Mouse (Mus musculus) CH12.LX (cell line): ENCODE results near the gene Aspscr1. TPM values are rescaled to one million over a fixed set of nuclear protein-coding genes. Genes with fewer than 3 reads are reported as not detected.

Experiments
- DNase-seq: peaks from one replicate; pipeline ENCODE4 v3.0.0-alpha.2; 2013; ENCODE audit errors: extremely low read depth
- H3K27ac ChIP-seq: 2 replicates; pipeline ENCODE4 v1.5.1; 2012; ENCODE audit warnings: low read depth, mild to moderate bottlenecking, control low read depth, moderate library complexity; ENCODE audit not compliant: insufficient read depth
- H3K27me3 ChIP-seq: replicated peaks from 2 replicates; pipeline ENCODE3; 2012; ENCODE audit warnings: inconsistent platforms
- H3K36me3 ChIP-seq, 2 experiments: replicated peaks in 1 of 2; 2 replicates each; pipeline versions ENCODE3 to v1.6.1; 2012; ENCODE audit warnings: inconsistent platforms in 1 of 2, low read length in 1 of 2, mild to moderate bottlenecking in 1 of 2, mixed read lengths in 1 of 2, moderate library complexity in 1 of 2; ENCODE audit not compliant: control insufficient read depth in 1 of 2, insufficient read depth in 1 of 2
- H3K4me1 ChIP-seq, 2 experiments: 2 replicates each; pipeline ENCODE4 v1.6.1; 2012; ENCODE audit warnings: inconsistent platforms in 1 of 2, moderate library complexity in 1 of 2; ENCODE audit not compliant: insufficient read depth in 2 of 2, control insufficient read depth in 1 of 2
- H3K4me2 ChIP-seq: 2 replicates; pipeline ENCODE4 v1.6.1; 2012; ENCODE audit warnings: low read depth, mild to moderate bottlenecking, control low read depth; ENCODE audit not compliant: poor library complexity, insufficient read depth, severe bottlenecking
- H3K4me3 ChIP-seq, 3 experiments: fragments of 150-350 bp in 1 of 3; sonication (generic) in 1 of 3; replicated peaks in 1 of 3; 2 replicates each; pipeline versions ENCODE3 to v1.5.1; 2011 to 2012; ENCODE audit warnings: low read depth in 2 of 3, low read length in 2 of 3, mild to moderate bottlenecking in 2 of 3, moderate library complexity in 2 of 3, control low read depth in 1 of 3, improper control_type of control experiment in 1 of 3, inconsistent platforms in 1 of 3, mixed read lengths in 1 of 3; ENCODE audit not compliant: poor library complexity in 1 of 3
- H3K79me2 ChIP-seq: replicated peaks from 2 replicates; pipeline ENCODE4 v1.6.1; 2012; ENCODE audit warnings: mild to moderate bottlenecking, moderate library complexity; ENCODE audit not compliant: control insufficient read depth, poor library complexity, insufficient read depth, severe bottlenecking; ENCODE audit errors: extremely low read depth
- H3K9ac ChIP-seq: 2 replicates; pipeline ENCODE4 v1.6.1; 2012; ENCODE audit warnings: low read depth, mild to moderate bottlenecking, control low read depth, moderate library complexity; ENCODE audit not compliant: insufficient read depth
- H3K9me3 ChIP-seq: replicated peaks from 2 replicates; pipeline ENCODE3; 2012; ENCODE audit warnings: low read length, inconsistent platforms, mixed read lengths
- BHLHE40 ChIP-seq: IDR thresholded peaks from 2 replicates; pipeline ENCODE4 v1.6.1; 2011; ENCODE audit warnings: mild to moderate bottlenecking, low read depth, low read length, improper control_type of control experiment
- CHD2 ChIP-seq: IDR thresholded peaks from 2 replicates; pipeline ENCODE4 v1.6.1; 2011; ENCODE audit warnings: low read length, improper control_type of control experiment
- CTCF ChIP-seq, 2 experiments: IDR thresholded peaks in 1 of 2; conservative IDR thresholded peaks in 1 of 2; 2 replicates each; pipeline ENCODE4 v1.5.1; 2011 to 2012; ENCODE audit warnings: low read depth in 2 of 2, low read length in 2 of 2, improper control_type of control experiment in 1 of 2, inconsistent platforms in 1 of 2, mild to moderate bottlenecking in 1 of 2, moderate library complexity in 1 of 2
- ELF1 ChIP-seq: IDR thresholded peaks from 2 replicates; pipeline ENCODE4 v1.6.1; 2014; ENCODE audit warnings: low read depth, mild to moderate bottlenecking, inconsistent platforms, low read length, improper control_type of control experiment
- HCFC1 ChIP-seq: IDR thresholded peaks from 2 replicates; pipeline ENCODE4 v1.6.1; 2012; ENCODE audit warnings: low read depth, mild to moderate bottlenecking, inconsistent platforms, low read length, improper control_type of control experiment
- JUND ChIP-seq: conservative IDR thresholded peaks from 2 replicates; pipeline ENCODE4 v1.6.1; 2011; ENCODE audit warnings: low read depth, low read length, improper control_type of control experiment
- KAT2A ChIP-seq: IDR thresholded peaks from 2 replicates; pipeline ENCODE4 v1.6.1; 2012; ENCODE audit warnings: low read length, improper control_type of control experiment, inconsistent platforms; ENCODE audit not compliant: insufficient replicate concordance
- MAX ChIP-seq: IDR thresholded peaks from 2 replicates; pipeline ENCODE4 v1.6.1; 2011; ENCODE audit warnings: low read length, improper control_type of control experiment
- MAZ ChIP-seq: IDR thresholded peaks from 2 replicates; pipeline ENCODE4 v1.6.1; 2012; ENCODE audit warnings: low read depth, mild to moderate bottlenecking, inconsistent platforms, low read length, improper control_type of control experiment, moderate library complexity
- NELFE ChIP-seq: IDR thresholded peaks from 2 replicates; pipeline ENCODE4 v1.6.1; 2011; ENCODE audit warnings: low read depth, low read length, improper control_type of control experiment
- NRF1 ChIP-seq: IDR thresholded peaks from 2 replicates; pipeline ENCODE4 v1.6.1; 2014; ENCODE audit warnings: low read depth, mild to moderate bottlenecking, inconsistent platforms, low read length, improper control_type of control experiment, moderate library complexity
- POLR2A ChIP-seq: IDR thresholded peaks from 2 replicates; pipeline ENCODE4 v1.6.1; 2011; ENCODE audit warnings: low read depth, mild to moderate bottlenecking, improper control_type of control experiment, low read length
- RCOR1 ChIP-seq: conservative IDR thresholded peaks from 2 replicates; pipeline ENCODE4 v1.6.1; 2012; ENCODE audit warnings: low read depth, mild to moderate bottlenecking, inconsistent platforms, low read length, improper control_type of control experiment
- SIN3A ChIP-seq: IDR thresholded peaks from 2 replicates; pipeline ENCODE4 v1.6.1; 2012; ENCODE audit warnings: low read length, improper control_type of control experiment, inconsistent platforms
- SMC3 ChIP-seq: IDR thresholded peaks from 2 replicates; pipeline ENCODE4 v1.6.1; 2011; ENCODE audit warnings: low read depth, low read length, improper control_type of control experiment
- TCF12 ChIP-seq: IDR thresholded peaks from 2 replicates; pipeline ENCODE4 v1.6.1; 2014; ENCODE audit warnings: low read depth, mild to moderate bottlenecking, inconsistent platforms, low read length, improper control_type of control experiment
- UBTF ChIP-seq: IDR thresholded peaks from 2 replicates; pipeline ENCODE4 v1.6.1; 2012; ENCODE audit warnings: low read depth, mild to moderate bottlenecking, inconsistent platforms, low read length, improper control_type of control experiment, moderate library complexity
- ZKSCAN1 ChIP-seq: IDR thresholded peaks from 2 replicates; pipeline ENCODE4 v1.6.1; 2012; ENCODE audit warnings: low read depth, inconsistent platforms, low read length, improper control_type of control experiment, borderline replicate concordance
- ZMIZ1 ChIP-seq: IDR thresholded peaks from 2 replicates; pipeline ENCODE4 v1.6.1; 2012; ENCODE audit warnings: low read depth, mild to moderate bottlenecking, inconsistent platforms, low read length, improper control_type of control experiment
- dilution Hi-C: fragments of 300-500 bp; cut with MboI; formaldehyde crosslinking; loops from 2 replicates; pipeline ENCODE4 v1.14.3; 2020; ENCODE audit warnings: low sequenced_read_pairs; ENCODE audit not compliant: extremely low pct_unique_long_range_greater_than_20kb, extremely low pct_ligation_motif_present
- in situ Hi-C: fragments of 300-500 bp; cut with MboI; formaldehyde crosslinking; loops from 3 replicates; pipeline ENCODE4 v1.14.3; 2019; ENCODE audit warnings: low sequenced_read_pairs, low pct_ligation_motif_present, low pct_unique_long_range_greater_than_20kb, mixed read lengths
- polyA plus RNA-seq: library from polyadenylated mRNA; unstranded; fragments of >175 nt; gene quantifications from 2 replicates; pipeline ENCODE4 v1.2.1, GENCODE M21; 2012; ENCODE audit warnings: low read depth; ENCODE audit not compliant: insufficient read length
- total RNA-seq, 2 experiments: library from RNA; depleted of rRNA; stranded (reverse); fragments of 300-350 nt in 1 of 2; fragments of >200 nt in 1 of 2; gene quantifications; 2 replicates each; pipeline ENCODE4 v1.2.3; 2012 to 2014

The Aspscr1 gene
- total and polyA plus RNA-seq, 3 experiments, result 27.3 to 69.9 (median 34.1) TPM

- H3K9me3 ChIP-seq, result no peaks in the 10 kb centered on the region
- peak overlapping the region; percentile 87 for H3K4me2 ChIP-seq
- H3K4me3 ChIP-seq, result peak overlapping the region; percentile 12 to 83 (median 74)
- in situ Hi-C loops, result no loop called here
- dilution Hi-C loops, result no loop called here
- H3K9ac ChIP-seq, result peak overlapping the region; percentile 96
- no peaks in the 10 kb centered on the region for H3K27me3 ChIP-seq
- peaks cover 22 to 32% of the 10 kb centered on the region in 2 experiments for H3K36me3 ChIP-seq
- TF ChIP-seq TCF12, result no peak
- TF ChIP-seq NELFE, result no peak
- 0 out of 2 replicates have a peak, but pooled peaks have one; percentile 33 for TF ChIP-seq UBTF
- TF ChIP-seq SIN3A, result 0 out of 2 replicates have a peak, but pooled peaks have one; percentile 10
- DNase-seq, result no peak
- peak overlapping the region; percentile 74 for H3K27ac ChIP-seq
- peaks cover 38 to 69% of the 10 kb centered on the region in 2 experiments for H3K4me1 ChIP-seq
- H3K79me2 ChIP-seq, result peaks cover 39% of the 10 kb centered on the region
These were observed 42.3 kb upstream of the Aspscr1 start for GRCm38 (mm10) chr11:120630401-120630871.

- TF ChIP-seq UBTF, result no peak
- TF ChIP-seq KAT2A, result no peak
- 0 out of 2 replicates have a peak, but pooled peaks have one; percentile 14 for TF ChIP-seq POLR2A
- TF ChIP-seq NRF1, result no peak
- 0 out of 2 replicates have a peak, but pooled peaks have one; percentile 19 for TF ChIP-seq JUND
- no peak for TF ChIP-seq ZMIZ1
- no peak for TF ChIP-seq CTCF (conservative IDR thresholded peaks at IDR 0.05 in 1 of 2, IDR thresholded peaks at IDR 0.05 in 1 of 2; ENCODE audit: low read depth in 2 of 2, low read length in 2 of 2)
- no peak for TF ChIP-seq ZKSCAN1
- TF ChIP-seq HCFC1, result no peak
- TF ChIP-seq MAZ, result no peak
- peak; percentile 23; the same call in 1 of the 2 replicates for TF ChIP-seq BHLHE40
- TF ChIP-seq SMC3, result no peak
- peak; percentile 44; the same call in 1 of the 2 replicates for TF ChIP-seq SIN3A
- 0 out of 2 replicates have a peak, but pooled peaks have one; percentile 19 for TF ChIP-seq MAX
- TF ChIP-seq CHD2, result peak; percentile 26; the same call in 1 of the 2 replicates
- no peak for TF ChIP-seq RCOR1
- TF ChIP-seq ELF1, result 0 out of 2 replicates have a peak, but pooled peaks have one; percentile 6
- DNase-seq, result no peak
- H3K4me3 ChIP-seq, result peak overlapping the region; percentile 12 to 83 (median 74)
These were observed 41.7 kb upstream of the Aspscr1 start for GRCm38 (mm10) chr11:120630881-120631725.

More at GRCm38 (mm10) chr11:120630881-120631725, 41.7 kb upstream of the Aspscr1 start:
- Histone ChIP-seq H3K36me3 (peaks cover 22 to 31% of the 10 kb centered on the region in 2 experiments), H3K27ac (peak overlapping the region; percentile 74), H3K4me1 (peaks cover 34 to 62% of the 10 kb centered on the region in 2 experiments), H3K9me3 (no peaks in the 10 kb centered on the region), H3K79me2 (peaks cover 39% of the 10 kb centered on the region), H3K9ac (peak overlapping the region; percentile 96), H3K27me3 (no peaks in the 10 kb centered on the region), H3K4me2 (peak overlapping the region; percentile 87)
- dilution Hi-C loops, result no loop called here
- in situ Hi-C loops, result no loop called here
